Mouse (Mus musculus) midbrain, embryonic 11.5 days (tissue): Measurements from ENCODE around the gene Gm5622. TPM values are rescaled to one million over a fixed set of nuclear protein-coding genes. Genes with fewer than 3 reads are reported as not detected.

Source experiments
- polyA plus RNA-seq: library from polyadenylated mRNA; unstranded; fragments of >200 nt; fragmentation: Nextera tagmentation; extraction: Ambion mirVana; gene quantifications from 2 replicates; pipeline ENCODE4 v1.2.1, GENCODE M21; 2014

Gene Gm5622
- polyA plus RNA-seq, 1 experiment from 2014 or later = not detected

Other genes starting within 250 kb of the Gm5622 start
- not detected in 2 replicates for gene Gm7247, start 191.0 kb upstream of the Gm5622 start, polyA plus RNA-seq
- not detected in 2 replicates for gene Vmn2r88, start 142.0 kb upstream of the Gm5622 start, polyA plus RNA-seq
- not detected in 2 replicates for gene Vmn2r89, start 100.9 kb upstream of the Gm5622 start, polyA plus RNA-seq
- not detected in 2 replicates for gene Gm17175, start 21.3 kb downstream of the Gm5622 start, polyA plus RNA-seq
- gene Gm17174, start 39.3 kb downstream of the Gm5622 start, polyA plus RNA-seq = not detected in 2 replicates
- not detected in 2 replicates for gene Gm17078, start 58.5 kb downstream of the Gm5622 start, polyA plus RNA-seq
- gene Gm4181, start 82.9 kb downstream of the Gm5622 start, polyA plus RNA-seq = not detected in 2 replicates
- not detected in 2 replicates for gene Gm17079, start 142.7 kb downstream of the Gm5622 start, polyA plus RNA-seq
- not detected in 2 replicates for gene Gm5800, start 164.4 kb downstream of the Gm5622 start, polyA plus RNA-seq
- not detected in 2 replicates for gene Ang4, start 220.8 kb downstream of the Gm5622 start, polyA plus RNA-seq
- gene AY358078, start 247.3 kb downstream of the Gm5622 start, polyA plus RNA-seq = not detected in 2 replicates